Mouse (Mus musculus) megakaryocyte, embryonic 14.5 days (primary cell): ENCODE measurements around the gene Dnajb13. TPM values are rescaled to one million over a fixed set of nuclear protein-coding genes. Genes with fewer than 3 reads are reported as not detected.

Source experiments
- H3K27me3 ChIP-seq: replicated peaks from 2 replicates; pipeline ENCODE3; 2012; ENCODE audit warnings: inconsistent platforms
- H3K36me3 ChIP-seq: replicated peaks from 2 replicates; pipeline ENCODE3; 2012; ENCODE audit warnings: low read length, inconsistent platforms, mixed read lengths
- H3K4me1 ChIP-seq: 2 replicates; pipeline ENCODE4 v1.6.1; 2012; ENCODE audit warnings: inconsistent platforms
- H3K4me3 ChIP-seq: replicated peaks from 2 replicates; pipeline ENCODE3; 2012; ENCODE audit warnings: moderate library complexity, mild to moderate bottlenecking, inconsistent platforms
- H3K9me3 ChIP-seq: 2 replicates; pipeline ENCODE4 v1.6.1; 2012; ENCODE audit warnings: inconsistent platforms
- FLI1 ChIP-seq: IDR thresholded peaks from 2 replicates; pipeline ENCODE4 v1.6.1; 2012; ENCODE audit warnings: low read length, inconsistent platforms, mixed read lengths
- GATA1 ChIP-seq: IDR thresholded peaks from 3 replicates; pipeline ENCODE4 v1.6.1; 2012; ENCODE audit warnings: mixed read lengths, low read length, inconsistent platforms, borderline replicate concordance
- polyA plus RNA-seq: library from polyadenylated mRNA; stranded (reverse); fragments of >175 nt; gene quantifications from 2 replicates; pipeline ENCODE4 v1.2.3, GENCODE M21; 2012; ENCODE audit warnings: low replicate concordance; ENCODE audit not compliant: insufficient read depth

Gene Dnajb13
- polyA plus RNA-seq, 1 experiment: not detected

GRCm38 (mm10) chr7:100539516-100539915 lies 24.8 kb upstream of the Dnajb13 start:
- peaks cover 17% of the 10 kb centered on the region for H3K4me1 ChIP-seq
- H3K9me3 ChIP-seq: no peaks in the 10 kb centered on the region
- TF ChIP-seq FLI1 (no peak), GATA1 (no peak)
- peaks cover 25% of the 10 kb centered on the region for H3K36me3 ChIP-seq
- H3K4me3 ChIP-seq: no peak overlapping the region
- peaks cover 9% of the 10 kb centered on the region for H3K27me3 ChIP-seq

GRCm38 (mm10) chr7:100537519-100537902 lies 22.8 kb upstream of the Dnajb13 start:
- peaks cover 4% of the 10 kb centered on the region for H3K27me3 ChIP-seq
- peaks cover 27% of the 10 kb centered on the region for H3K4me1 ChIP-seq
- H3K4me3 ChIP-seq: peak overlapping the region; percentile 98
- H3K36me3 ChIP-seq: peaks cover 25% of the 10 kb centered on the region
- no peaks in the 10 kb centered on the region for H3K9me3 ChIP-seq
- TF ChIP-seq FLI1 (no peak), GATA1 (no peak)

- H3K4me3 ChIP-seq: peak within 1 kb of the TSS; percentile 98
- H3K36me3 ChIP-seq: peaks cover 25% of the 10 kb centered on the region
- peaks cover 31% of the 10 kb centered on the region for H3K4me1 ChIP-seq
- H3K27me3 ChIP-seq: no peaks in the 10 kb centered on the region
- no peaks in the 10 kb centered on the region for H3K9me3 ChIP-seq
- no peak for TF ChIP-seq FLI1
- no peak for TF ChIP-seq GATA1
Observed at GRCm38 (mm10) chr7:100536804-100537518, 22.2 kb upstream of the Dnajb13 start, which contains the start of gene Coa4. Coa4 (plus strand) TSS chr7:100537071.

- TF ChIP-seq FLI1: no peak
- TF ChIP-seq GATA1: no peak
- H3K4me3 ChIP-seq: no peak overlapping the region
Observed at GRCm38 (mm10) chr7:100535831-100536230, 21.1 kb upstream of the Dnajb13 start.

GRCm38 (mm10) chr7:100534216-100534615 lies 19.5 kb upstream of the Dnajb13 start:
- TF ChIP-seq GATA1 (no peak), FLI1 (no peak)
- Histone ChIP-seq H3K36me3 (peaks cover 10% of the 10 kb centered on the region), H3K9me3 (no peaks in the 10 kb centered on the region), H3K27me3 (no peaks in the 10 kb centered on the region), H3K4me3 (no peak overlapping the region), H3K4me1 (peaks cover 44% of the 10 kb centered on the region)

More at GRCm38 (mm10) chr7:100535831-100536230, 21.1 kb upstream of the Dnajb13 start:
- peaks cover 42% of the 10 kb centered on the region for H3K4me1 ChIP-seq
- no peaks in the 10 kb centered on the region for H3K27me3 ChIP-seq
- no peaks in the 10 kb centered on the region for H3K9me3 ChIP-seq
- H3K36me3 ChIP-seq: peaks cover 25% of the 10 kb centered on the region

GRCm38 (mm10) chr7:100533503-100533902 lies 18.7 kb upstream of the Dnajb13 start:
- Histone ChIP-seq H3K36me3 (peaks cover 3% of the 10 kb centered on the region), H3K27me3 (no peaks in the 10 kb centered on the region), H3K9me3 (no peaks in the 10 kb centered on the region), H3K4me3 (no peak overlapping the region), H3K4me1 (peaks cover 44% of the 10 kb centered on the region)
- TF ChIP-seq GATA1 (no peak), FLI1 (no peak)

- TF ChIP-seq FLI1 (no peak), GATA1 (no peak)
- Histone ChIP-seq H3K36me3 (no peaks in the 10 kb centered on the region), H3K4me3 (no peak overlapping the region), H3K4me1 (peaks cover 46% of the 10 kb centered on the region), H3K27me3 (no peaks in the 10 kb centered on the region), H3K9me3 (no peaks in the 10 kb centered on the region)
Observed at GRCm38 (mm10) chr7:100530766-100531165, 16.0 kb upstream of the Dnajb13 start.

GRCm38 (mm10) chr7:100524669-100525068 lies 9.9 kb upstream of the Dnajb13 start:
- H3K4me1 ChIP-seq: peaks cover 26% of the 10 kb centered on the region
- TF ChIP-seq GATA1 (no peak), FLI1 (no peak)
- H3K4me3 ChIP-seq: no peak overlapping the region
- no peaks in the 10 kb centered on the region for H3K27me3 ChIP-seq
- peaks cover 8% of the 10 kb centered on the region for H3K9me3 ChIP-seq
- no peaks in the 10 kb centered on the region for H3K36me3 ChIP-seq

GRCm38 (mm10) chr7:100522222-100522621 lies 7.5 kb upstream of the Dnajb13 start:
- no peak overlapping the region for H3K4me3 ChIP-seq
- H3K36me3 ChIP-seq: no peaks in the 10 kb centered on the region
- TF ChIP-seq GATA1: no peak
- no peak for TF ChIP-seq FLI1
- peaks cover 2% of the 10 kb centered on the region for H3K27me3 ChIP-seq
- H3K4me1 ChIP-seq: peaks cover 29% of the 10 kb centered on the region
- peaks cover 8% of the 10 kb centered on the region for H3K9me3 ChIP-seq

GRCm38 (mm10) chr7:100520663-100521285 lies 6.0 kb upstream of the Dnajb13 start:
- TF ChIP-seq GATA1: no peak
- no peak for TF ChIP-seq FLI1
- Histone ChIP-seq H3K4me3 (peak overlapping the region; percentile 71), H3K27me3 (peaks cover 2% of the 10 kb centered on the region), H3K36me3 (no peaks in the 10 kb centered on the region), H3K9me3 (peaks cover 8% of the 10 kb centered on the region), H3K4me1 (peaks cover 17% of the 10 kb centered on the region)
